Mouse (Mus musculus) kidney, adult 2 months (tissue): Measurements from ENCODE around the gene Ptchd3.

Experiments
- CTCF ChIP-seq: fragments of 200-500 bp; conservative IDR thresholded peaks from 2 replicates; pipeline ENCODE4 v1.5.1; 2011; ENCODE audit warnings: low read depth, mild to moderate bottlenecking, control low read depth, low read length, moderate library complexity, mixed read lengths; ENCODE audit not compliant: insufficient read depth, insufficient read length
- POLR2A ChIP-seq: fragments of 200-500 bp; IDR thresholded peaks from one replicate; pipeline ENCODE4 v1.6.1; 2011; ENCODE audit warnings: low read depth, low read length, control low read depth

DNA sequence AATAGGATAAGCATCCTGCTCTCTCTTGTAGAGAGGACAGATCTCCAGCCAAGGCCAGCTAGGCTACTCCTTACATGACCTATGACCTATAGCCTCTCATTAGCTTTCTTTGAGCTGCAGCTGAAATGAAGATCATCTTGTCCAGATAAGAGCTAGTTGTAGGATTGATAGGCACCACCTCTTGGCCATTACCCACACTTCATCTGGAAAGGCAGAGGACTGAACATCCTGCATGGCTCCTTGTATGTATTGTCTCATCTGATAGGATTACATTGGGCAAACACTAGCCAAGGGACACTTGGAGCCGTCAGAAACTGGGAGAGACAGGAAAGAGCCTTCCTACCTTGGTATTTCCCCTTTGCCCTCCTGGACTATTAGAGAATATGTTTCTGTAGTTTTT, 38.1 kb upstream of the Ptchd3 start:
- no peak for TF ChIP-seq CTCF
- no peak for TF ChIP-seq POLR2A
